Mouse (Mus musculus): ENCODE data around the gene Kcnj1. TPM values are rescaled to one million over a fixed set of nuclear protein-coding genes. Genes with fewer than 3 reads are reported as not detected.

Kcnj1 gene
- polyA plus RNA-seq (2014; fragmentation: Nextera tagmentation; extraction: Ambion mirVana): not detected in 2 replicates

- whole genome bisulfite sequencing: 79% methylated on average over 6 of the region's 6 CpGs
- Histone ChIP-seq H3K4me1 (ENCODE audit: control insufficient read depth in 2 of 2, insufficient read depth in 2 of 2, low read length in 2 of 2) (peaks cover 2% of the 10 kb centered on the region in 2 experiments; a peak in 1 of 4 replicates), H3K36me3 (ENCODE audit: control insufficient read depth, insufficient read depth, low read length) (no peaks in the 10 kb centered on the region), H3K9me3 (ENCODE audit: control insufficient read depth, low read length) (no peaks in the 10 kb centered on the region), H3K9ac (ENCODE audit: low read length) (no peak within 1 kb of the TSS), H3K27ac (replicated peaks in 1 of 2; ENCODE audit: control insufficient read depth in 1 of 2, insufficient read depth in 1 of 2, low read depth in 2 of 2, low read length in 2 of 2) (no peak within 1 kb of the TSS), H3K4me3 (ENCODE audit: control insufficient read depth in 1 of 2, insufficient read depth in 1 of 2, low read depth in 1 of 2, low read length in 2 of 2) (no peak within 1 kb of the TSS), H3K27me3 (ENCODE audit: control insufficient read depth, insufficient read depth, low read length) (no peaks in the 10 kb centered on the region; the same call in 1 of the 2 replicates), H3K4me2 (ENCODE audit: low read length) (no peak within 1 kb of the TSS)
- no peak for ATAC-seq (ENCODE audit: insufficient number of reproducible peaks, insufficient read depth, low FRiP score, low read depth)
These were observed at the start of gene Kcnj1 for GRCm38 (mm10) chr9:32372202-32372601. TSS of gene Kcnj1 (plus strand) at chr9:32372493.

DNA sequence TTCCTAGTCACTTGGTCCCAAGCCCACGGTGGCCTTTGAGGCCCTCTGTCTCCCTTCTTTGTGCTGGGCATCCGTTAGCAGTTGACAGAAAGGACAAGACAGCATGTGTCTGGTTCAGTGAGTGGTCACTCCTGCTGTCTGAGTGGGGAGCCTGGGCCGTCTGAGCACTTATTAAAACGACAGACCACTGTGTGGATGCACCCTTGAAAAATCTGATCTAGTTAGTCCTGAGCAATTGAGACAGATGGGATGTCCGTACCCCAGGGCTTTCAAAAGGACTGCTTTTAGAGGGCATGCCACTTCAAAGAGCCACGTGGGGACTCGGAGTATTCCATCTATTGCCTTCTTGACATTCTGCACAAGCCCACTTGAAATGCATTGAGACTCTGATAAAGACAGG, 48.7 kb upstream of the Kcnj1 start:
- Histone ChIP-seq H3K9me3 (ENCODE audit: control insufficient read depth, low read length) (no peaks in the 10 kb centered on the region), H3K27ac (replicated peaks in 1 of 2; ENCODE audit: control insufficient read depth in 1 of 2, insufficient read depth in 1 of 2, low read depth in 2 of 2, low read length in 2 of 2) (0 out of 4 replicates have a peak overlapping the region, but pooled peaks of 1 of the 2 experiments have one; percentile 1), H3K9ac (ENCODE audit: low read length) (no peak overlapping the region), H3K4me3 (ENCODE audit: control insufficient read depth in 1 of 2, insufficient read depth in 1 of 2, low read depth in 1 of 2, low read length in 2 of 2) (no peak overlapping the region), H3K36me3 (ENCODE audit: control insufficient read depth, insufficient read depth, low read length) (peaks cover 18% of the 10 kb centered on the region), H3K4me2 (ENCODE audit: low read length) (peak overlapping the region; percentile 11; the same call in 1 of the 2 replicates), H3K27me3 (ENCODE audit: control insufficient read depth, insufficient read depth, low read length) (no peaks in the 10 kb centered on the region), H3K4me1 (ENCODE audit: control insufficient read depth in 2 of 2, insufficient read depth in 2 of 2, low read length in 2 of 2) (peaks cover 22 to 39% of the 10 kb centered on the region in 2 experiments)
- 23% methylated on average over 7 of the region's 7 CpGs for WGBS
- no peak for ATAC-seq (ENCODE audit: insufficient number of reproducible peaks, insufficient read depth, low FRiP score, low read depth)

DNA sequence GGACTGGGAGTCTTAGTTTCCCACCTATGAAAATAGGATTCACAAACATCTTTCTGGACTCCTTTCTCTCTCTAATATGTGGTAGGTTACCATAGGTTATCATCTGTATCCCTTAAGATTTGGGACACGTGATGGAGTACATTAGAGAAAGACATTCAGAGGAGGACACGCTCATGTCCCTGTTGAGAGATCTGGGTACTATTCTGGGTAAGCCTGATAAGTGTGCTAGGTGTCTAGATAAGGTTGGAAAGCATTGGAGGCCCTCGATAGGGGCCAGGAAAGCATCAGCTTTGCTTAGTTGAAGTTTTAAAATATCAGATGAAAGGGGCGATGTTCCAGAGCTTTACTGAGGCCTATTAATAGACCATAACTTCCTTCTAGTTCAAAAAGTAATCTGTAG, 43.5 kb upstream of the Kcnj1 start:
- H3K36me3 ChIP-seq (ENCODE audit: control insufficient read depth, insufficient read depth, low read length): 0 out of 2 replicates have a peak, but pooled peaks cover 5% of the 10 kb centered on the region
- no peak overlapping the region for H3K4me3 ChIP-seq (ENCODE audit: control insufficient read depth in 1 of 2, insufficient read depth in 1 of 2, low read depth in 1 of 2, low read length in 2 of 2)
- H3K4me1 ChIP-seq (ENCODE audit: control insufficient read depth in 2 of 2, insufficient read depth in 2 of 2, low read length in 2 of 2): peaks cover 4 to 27% of the 10 kb centered on the region in 2 experiments
- no peak overlapping the region for H3K9ac ChIP-seq (ENCODE audit: low read length)
- no peaks in the 10 kb centered on the region for H3K27me3 ChIP-seq (ENCODE audit: control insufficient read depth, insufficient read depth, low read length)
- no peak for ATAC-seq (ENCODE audit: insufficient number of reproducible peaks, insufficient read depth, low FRiP score, low read depth)
- no peak overlapping the region for H3K4me2 ChIP-seq (ENCODE audit: low read length)
- no peaks in the 10 kb centered on the region for H3K9me3 ChIP-seq (ENCODE audit: control insufficient read depth, low read length)
- 38% methylated on average over 4 of the region's 4 CpGs for WGBS
- no peak overlapping the region for H3K27ac ChIP-seq (replicated peaks in 1 of 2; ENCODE audit: control insufficient read depth in 1 of 2, insufficient read depth in 1 of 2, low read depth in 2 of 2, low read length in 2 of 2)

- 0 out of 2 replicates have a peak, but pooled peaks cover 6% of the 10 kb centered on the region for H3K36me3 ChIP-seq (ENCODE audit: control insufficient read depth, insufficient read depth, low read length)
- no peak overlapping the region for H3K4me2 ChIP-seq (ENCODE audit: low read length)
- no peak overlapping the region for H3K27ac ChIP-seq (replicated peaks in 1 of 2; ENCODE audit: control insufficient read depth in 1 of 2, insufficient read depth in 1 of 2, low read depth in 2 of 2, low read length in 2 of 2)
- H3K4me1 ChIP-seq (ENCODE audit: control insufficient read depth in 2 of 2, insufficient read depth in 2 of 2, low read length in 2 of 2): peaks cover 13 to 29% of the 10 kb centered on the region in 2 experiments
- no peak for ATAC-seq (ENCODE audit: insufficient number of reproducible peaks, insufficient read depth, low FRiP score, low read depth)
- H3K9me3 ChIP-seq (ENCODE audit: control insufficient read depth, low read length): no peaks in the 10 kb centered on the region
- peak overlapping the region; percentile 44; the same call in 1 of the 2 replicates for H3K9ac ChIP-seq (ENCODE audit: low read length)
- no peaks in the 10 kb centered on the region for H3K27me3 ChIP-seq (ENCODE audit: control insufficient read depth, insufficient read depth, low read length)
- H3K4me3 ChIP-seq (ENCODE audit: control insufficient read depth in 1 of 2, insufficient read depth in 1 of 2, low read depth in 1 of 2, low read length in 2 of 2): no peak overlapping the region
- 57% methylated on average over 5 of the region's 5 CpGs for WGBS
These were observed 41.1 kb upstream of the Kcnj1 start for GRCm38 (mm10) chr9:32331162-32331561.

DNA sequence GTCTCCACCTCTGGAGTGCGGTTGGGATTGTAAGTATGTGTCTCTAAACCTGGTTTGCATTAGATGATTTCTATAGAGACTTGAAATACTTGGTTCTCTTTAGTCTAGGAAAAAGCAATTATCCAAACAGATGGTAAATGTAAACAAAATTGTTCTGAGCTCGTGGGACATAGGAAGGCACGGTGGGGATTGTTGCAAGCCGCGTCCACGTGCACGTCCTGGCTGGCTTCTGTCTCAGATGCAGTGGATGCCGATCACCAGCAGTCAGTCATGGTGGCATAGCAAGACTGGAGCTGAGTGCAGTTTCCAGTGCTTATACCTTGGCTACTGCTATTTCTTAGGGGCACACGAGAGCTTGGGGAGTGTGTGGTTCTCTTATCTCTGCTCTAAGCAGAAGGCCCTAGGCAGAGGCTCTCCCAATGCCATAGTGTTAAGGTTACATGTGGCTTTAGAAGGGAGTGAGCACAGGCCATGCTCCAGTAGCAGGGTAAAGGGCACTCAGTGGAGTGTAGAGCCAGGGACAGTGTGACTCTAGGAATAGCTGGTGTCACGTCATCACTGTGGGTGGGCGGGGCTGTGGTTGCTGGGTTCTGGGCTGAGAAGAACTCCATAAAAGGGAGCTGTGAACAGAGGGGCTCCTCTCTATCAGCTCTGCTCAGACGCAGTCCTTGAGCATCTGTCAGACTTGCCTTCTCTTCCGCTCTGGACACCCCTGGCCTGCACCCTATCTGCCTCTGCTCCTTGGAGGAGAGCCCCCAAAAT, 36.7 kb upstream of the Kcnj1 start:
- Histone ChIP-seq H3K27ac (replicated peaks in 1 of 2; ENCODE audit: control insufficient read depth in 1 of 2, insufficient read depth in 1 of 2, low read depth in 2 of 2, low read length in 2 of 2) (peak overlapping the region; percentile 79 to 85), H3K9me3 (ENCODE audit: control insufficient read depth, low read length) (no peaks in the 10 kb centered on the region), H3K9ac (ENCODE audit: low read length) (0 out of 2 replicates have a peak overlapping the region, but pooled peaks have one; percentile 8), H3K4me1 (ENCODE audit: control insufficient read depth in 2 of 2, insufficient read depth in 2 of 2, low read length in 2 of 2) (peaks cover 23 to 35% of the 10 kb centered on the region in 2 experiments), H3K36me3 (ENCODE audit: control insufficient read depth, insufficient read depth, low read length) (0 out of 2 replicates have a peak, but pooled peaks cover 6% of the 10 kb centered on the region), H3K4me2 (ENCODE audit: low read length) (no peak overlapping the region), H3K27me3 (ENCODE audit: control insufficient read depth, insufficient read depth, low read length) (no peaks in the 10 kb centered on the region), H3K4me3 (ENCODE audit: control insufficient read depth in 1 of 2, insufficient read depth in 1 of 2, low read depth in 1 of 2, low read length in 2 of 2) (no peak overlapping the region)
- peak; percentile 89 for ATAC-seq (ENCODE audit: insufficient number of reproducible peaks, insufficient read depth, low FRiP score, low read depth)
- 56% methylated on average over 13 of the region's 13 CpGs for WGBS

DNA sequence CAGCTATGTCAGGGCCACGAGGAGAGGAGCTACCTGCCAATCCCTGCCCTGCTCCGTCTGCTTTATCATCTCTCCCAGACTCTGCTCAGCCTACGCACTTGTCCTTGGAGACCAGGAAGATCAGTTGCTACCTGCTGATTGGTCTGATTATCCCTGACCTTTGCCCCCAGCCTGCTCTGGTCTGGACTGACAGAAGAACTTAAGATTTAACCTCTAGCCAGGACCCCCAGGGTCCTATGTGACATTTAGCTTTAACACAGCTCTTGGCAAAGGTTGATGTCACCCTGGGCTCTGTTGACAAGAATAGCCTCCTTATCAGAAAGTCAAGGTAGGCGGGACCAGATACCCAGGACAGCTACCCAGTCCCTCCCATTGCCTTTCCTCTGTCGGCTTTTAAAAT, 31.5 kb upstream of the Kcnj1 start:
- no peaks in the 10 kb centered on the region for H3K27me3 ChIP-seq (ENCODE audit: control insufficient read depth, insufficient read depth, low read length)
- 0 out of 2 replicates have a peak, but pooled peaks have one; percentile 50 for ATAC-seq (ENCODE audit: insufficient number of reproducible peaks, insufficient read depth, low FRiP score, low read depth)
- no peaks in the 10 kb centered on the region for H3K9me3 ChIP-seq (ENCODE audit: control insufficient read depth, low read length)
- 8% methylated on average over 5 of the region's 5 CpGs for WGBS
- H3K9ac ChIP-seq (ENCODE audit: low read length): peak overlapping the region; percentile 12
- peak overlapping the region; percentile 83 to 94 for H3K27ac ChIP-seq (replicated peaks in 1 of 2; ENCODE audit: control insufficient read depth in 1 of 2, insufficient read depth in 1 of 2, low read depth in 2 of 2, low read length in 2 of 2)
- H3K4me3 ChIP-seq (ENCODE audit: control insufficient read depth in 1 of 2, insufficient read depth in 1 of 2, low read depth in 1 of 2, low read length in 2 of 2): peak overlapping the region in 1 of 2 experiments; percentile 59; a peak in 2 of 4 replicates
- H3K4me2 ChIP-seq (ENCODE audit: low read length): peak overlapping the region; percentile 82
- H3K4me1 ChIP-seq (ENCODE audit: control insufficient read depth in 2 of 2, insufficient read depth in 2 of 2, low read length in 2 of 2): peaks cover 25 to 34% of the 10 kb centered on the region in 2 experiments
- H3K36me3 ChIP-seq (ENCODE audit: control insufficient read depth, insufficient read depth, low read length): no peaks in the 10 kb centered on the region

DNA sequence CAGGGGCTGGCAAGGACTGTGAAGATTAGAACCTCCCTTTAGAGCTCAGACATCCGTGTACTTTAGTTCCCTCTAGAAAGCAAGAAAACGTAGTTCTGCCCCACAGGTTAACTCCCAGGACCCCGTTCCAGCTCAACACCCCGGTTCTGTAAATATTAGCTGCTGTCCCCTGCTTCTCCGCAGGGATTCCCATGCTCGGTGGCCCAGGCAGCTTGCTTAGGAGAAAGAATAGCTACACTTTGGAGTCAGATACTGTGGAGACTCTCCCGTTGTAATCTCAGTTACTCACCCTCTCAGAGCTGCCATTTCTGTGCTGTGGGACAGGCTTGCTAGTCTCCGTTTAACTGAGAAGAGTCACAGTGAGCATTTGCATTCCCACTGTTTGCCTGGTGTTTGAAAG, 29.4 kb upstream of the Kcnj1 start:
- ATAC-seq (ENCODE audit: insufficient number of reproducible peaks, insufficient read depth, low FRiP score, low read depth): no peak
- peaks cover 23 to 27% of the 10 kb centered on the region in 2 experiments for H3K4me1 ChIP-seq (ENCODE audit: control insufficient read depth in 2 of 2, insufficient read depth in 2 of 2, low read length in 2 of 2)
- H3K27me3 ChIP-seq (ENCODE audit: control insufficient read depth, insufficient read depth, low read length): no peaks in the 10 kb centered on the region
- peak overlapping the region; percentile 82 for H3K4me2 ChIP-seq (ENCODE audit: low read length)
- peak overlapping the region; percentile 64 to 75 for H3K27ac ChIP-seq (replicated peaks in 1 of 2; ENCODE audit: control insufficient read depth in 1 of 2, insufficient read depth in 1 of 2, low read depth in 2 of 2, low read length in 2 of 2)
- no peaks in the 10 kb centered on the region for H3K36me3 ChIP-seq (ENCODE audit: control insufficient read depth, insufficient read depth, low read length)
- peak overlapping the region; percentile 82 for H3K9ac ChIP-seq (ENCODE audit: low read length)
- WGBS: 13% methylated on average over 8 of the region's 8 CpGs
- peak overlapping the region; percentile 57 to 59 for H3K4me3 ChIP-seq (ENCODE audit: control insufficient read depth in 1 of 2, insufficient read depth in 1 of 2, low read depth in 1 of 2, low read length in 2 of 2)
- H3K9me3 ChIP-seq (ENCODE audit: control insufficient read depth, low read length): no peaks in the 10 kb centered on the region

Data from heart, embryonic 14.5 days (tissue).